Mouse (Mus musculus) erythroid progenitor cell, adult 5-6 weeks (primary cell): Measurements from ENCODE around the gene Sytl3. TPM values are rescaled to one million over a fixed set of nuclear protein-coding genes. Genes with fewer than 3 reads are reported as not detected.
"Not testable (repeated sequence)": the region's sequence is repeated elsewhere in the genome, so short reads cannot be mapped to it uniquely, and the experiment has no call there.

ENCODE experiments used
- ATAC-seq: replicated peaks from 2 replicates; pipeline ENCODE4 v1.8.0; 2016; ENCODE audit warnings: moderate number of reproducible peaks, mild to moderate bottlenecking, moderate TSS enrichment, inconsistent platforms; ENCODE audit not compliant: poor library complexity, low FRiP score, severe bottlenecking
- total RNA-seq, 2 experiments: library from RNA; stranded (forward) in 1 of 2; stranded (reverse) in 1 of 2; fragments of 150-400 nt in 1 of 2; fragments of 186-747, 209-891 nt in 1 of 2; gene quantifications; 2 replicates each; pipeline versions ENCODE4 v1.2.3 to v1.2.4; 2015 to 2017; ENCODE audit warnings: low replicate concordance in 2 of 2

Gene Sytl3
- total RNA-seq, 2 experiments from 2014 or later = 0.61 TPM; not detected in 1

GRCm38 (mm10) chr17:6644210-6644609, 14.7 kb upstream of the Sytl3 start:
- ATAC-seq = not testable (repeated sequence)

- ATAC-seq = not testable (repeated sequence)
These were observed 14.2 kb upstream of the Sytl3 start for GRCm38 (mm10) chr17:6644673-6645072.

DNA sequence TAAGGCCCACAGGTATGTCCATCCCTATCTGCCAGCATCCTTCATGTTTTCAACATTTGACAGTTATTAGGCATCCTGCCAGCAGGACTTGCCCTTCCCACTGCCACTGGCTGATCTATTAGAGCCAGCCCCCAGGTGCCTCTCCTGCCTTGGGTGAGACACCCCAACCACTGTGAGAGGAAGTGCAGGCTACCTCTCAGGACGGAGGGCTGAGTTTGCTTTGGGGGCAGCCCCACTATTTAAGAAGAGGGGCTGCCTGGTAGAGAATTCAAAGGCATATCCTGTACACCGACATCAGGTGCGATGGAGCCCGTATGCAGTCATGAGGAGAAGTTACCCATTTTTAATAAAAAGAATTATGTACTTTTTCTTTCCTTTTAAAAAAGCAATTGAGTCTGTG, 13.2 kb upstream of the Sytl3 start:
- ATAC-seq = not testable (repeated sequence)

GRCm38 (mm10) chr17:6646841-6647240, 12.1 kb upstream of the Sytl3 start:
- ATAC-seq = not testable (repeated sequence)

DNA sequence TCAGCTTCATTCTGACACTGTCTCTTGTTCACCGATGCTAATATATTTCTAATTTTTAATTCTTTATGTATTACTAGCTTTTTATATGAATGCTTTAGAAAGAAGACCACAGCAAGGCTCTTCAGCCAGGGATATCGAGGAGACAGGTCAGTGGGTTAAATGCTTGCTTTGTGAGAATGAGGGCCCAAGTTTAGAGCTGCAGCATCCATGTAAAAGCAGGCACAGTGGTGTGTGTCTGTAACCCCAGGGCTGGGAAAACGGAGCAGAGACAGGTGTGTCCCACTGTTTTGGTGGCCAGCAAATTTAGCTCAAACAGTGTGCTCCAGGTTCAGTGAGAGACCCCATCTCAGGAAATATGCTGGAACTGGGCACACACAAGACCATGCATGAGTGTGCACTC, 11.4 kb upstream of the Sytl3 start:
- not testable (repeated sequence) for ATAC-seq

DNA sequence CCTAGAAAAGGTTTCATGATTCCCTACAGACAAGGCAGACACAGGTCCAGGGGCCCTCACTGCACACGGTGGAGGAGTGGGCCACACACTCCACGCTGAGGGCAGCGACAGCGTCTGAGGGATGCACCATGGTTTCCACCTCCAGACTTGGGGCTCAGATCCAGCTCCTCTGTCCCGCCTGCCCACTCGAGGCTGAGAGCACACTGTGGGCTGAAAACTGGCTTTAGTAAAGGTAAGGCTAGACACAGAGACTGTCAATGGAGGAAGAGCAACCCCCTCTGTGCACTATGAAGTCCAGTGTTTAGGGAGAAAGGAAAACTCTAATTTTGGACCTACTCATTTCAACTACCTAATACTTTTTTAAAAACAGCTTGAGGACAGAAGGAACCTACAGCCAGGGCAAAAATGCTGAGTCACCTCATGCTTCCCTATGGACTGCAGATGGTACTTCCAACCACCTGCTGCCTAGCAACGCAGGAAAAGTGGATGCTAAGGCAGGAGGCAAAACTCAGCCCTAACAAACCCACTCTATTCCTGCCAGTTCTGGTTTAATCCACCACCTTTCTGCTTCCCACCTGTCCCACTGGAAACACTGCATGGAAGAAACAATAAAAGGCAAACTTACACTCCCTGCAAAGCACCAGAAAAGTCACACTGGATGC, 7.9 kb upstream of the Sytl3 start:
- ATAC-seq = not testable (repeated sequence)

- ATAC-seq = not testable (repeated sequence)
These were observed 5.4 kb upstream of the Sytl3 start for GRCm38 (mm10) chr17:6653341-6653946.

GRCm38 (mm10) chr17:6655087-6655511, 3.8 kb upstream of the Sytl3 start:
- peak; percentile 78 for ATAC-seq

DNA sequence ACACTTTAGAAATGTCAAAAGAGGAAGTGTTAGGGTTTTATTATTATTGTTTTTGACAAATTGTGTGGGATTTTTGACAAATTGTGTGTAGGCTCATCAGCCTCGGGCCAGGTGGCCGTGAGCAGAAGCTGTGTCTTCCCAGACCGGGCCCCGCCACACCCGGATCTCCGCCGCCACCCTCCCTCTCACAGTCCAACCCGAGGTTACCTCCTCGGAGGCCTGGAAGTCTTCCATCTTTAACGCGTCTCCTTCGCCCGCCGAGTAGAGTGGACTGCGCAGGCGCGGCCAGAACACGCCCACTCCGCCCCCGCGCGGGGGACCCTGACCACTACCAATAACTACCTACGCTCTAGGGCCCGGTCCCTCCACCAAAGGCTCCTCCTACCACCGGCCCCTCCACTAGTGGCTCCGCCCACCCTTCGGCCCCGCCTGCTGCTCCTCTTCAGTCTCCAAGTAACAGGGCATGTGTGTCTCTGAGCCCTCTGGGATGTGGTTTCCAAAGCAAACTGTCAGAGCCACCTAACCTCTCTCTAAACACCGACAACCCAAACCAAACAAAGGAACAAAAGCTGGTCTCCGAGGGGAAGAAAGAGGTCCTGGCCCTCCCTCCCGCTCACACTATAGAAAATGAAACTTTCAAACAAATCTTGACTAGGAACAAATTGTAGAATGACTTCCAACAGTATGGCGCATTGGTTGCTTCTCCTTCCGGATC, 3.2 kb upstream of the Sytl3 start, which contains the start of gene Dynlt1f:
Gene Dynlt1f, minus strand, starts transcription at position 334 of the 715 bp plus-strand sequence.
- ATAC-seq = peak; percentile 98

GRCm38 (mm10) chr17:6656471-6656870, 2.4 kb upstream of the Sytl3 start:
- ATAC-seq = not testable (repeated sequence)

DNA sequence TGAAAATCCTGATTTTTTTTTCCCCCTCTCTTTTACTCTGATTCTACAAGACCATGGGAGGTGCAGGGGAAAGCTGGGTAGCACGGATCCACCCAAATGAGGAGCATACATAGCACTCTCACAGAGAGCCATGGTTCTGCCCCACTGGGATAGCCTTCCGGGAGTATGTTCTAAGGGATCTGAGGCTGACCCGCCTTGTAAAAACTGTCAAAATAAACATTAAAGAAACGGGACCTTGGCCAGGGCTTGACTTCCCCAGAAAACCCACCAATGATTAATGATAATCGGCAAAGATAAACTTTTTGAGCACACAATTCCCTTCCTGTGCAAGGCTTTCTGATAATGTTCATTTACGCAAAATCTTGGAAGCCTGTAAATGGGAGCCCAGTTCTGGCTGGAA, 1.7 kb downstream of the Sytl3 start:
- not testable (repeated sequence) for ATAC-seq

- ATAC-seq = not testable (repeated sequence)
These were observed 2.4 kb downstream of the Sytl3 start for GRCm38 (mm10) chr17:6661093-6661816.

DNA sequence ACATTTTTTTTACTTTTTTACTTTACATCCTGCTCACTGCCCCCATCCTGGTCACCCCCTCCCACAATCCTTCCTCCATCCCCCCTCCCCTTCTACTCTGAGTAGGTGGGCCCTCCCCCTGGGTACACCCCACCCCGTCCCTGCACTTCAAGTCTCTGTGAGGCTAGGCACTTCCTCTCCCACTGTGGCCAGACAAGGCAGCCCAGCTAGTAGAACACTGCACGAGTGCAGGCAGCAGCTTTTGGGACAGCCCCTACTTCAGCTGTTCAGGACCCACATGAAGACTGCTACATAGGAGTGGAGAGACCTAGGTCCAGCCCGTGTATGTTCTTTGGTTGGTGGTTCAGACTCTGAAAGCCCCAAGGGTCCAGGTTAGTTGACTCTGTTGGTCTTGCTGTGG, 3.9 kb downstream of the Sytl3 start:
- not testable (repeated sequence) for ATAC-seq

DNA sequence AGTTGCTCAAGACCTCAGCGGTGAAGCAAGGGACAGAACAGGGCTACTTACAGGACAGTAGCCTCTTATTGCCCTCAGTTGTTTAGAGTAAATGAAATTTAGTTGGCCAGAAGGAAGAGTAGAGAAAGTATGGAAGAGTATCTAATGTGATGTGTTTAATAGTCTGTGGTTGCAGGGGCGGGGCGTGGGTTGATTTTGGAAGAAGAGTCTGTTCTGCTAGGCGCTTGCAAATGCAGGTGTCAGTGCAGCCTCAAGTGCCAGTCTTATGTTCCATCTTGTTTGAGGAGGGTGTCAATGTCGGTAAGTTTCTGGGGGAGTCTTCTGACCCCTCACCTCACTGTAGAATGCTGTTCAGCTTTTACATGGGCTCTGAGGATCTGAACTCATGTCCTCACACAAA, 6.5 kb downstream of the Sytl3 start:
- not testable (repeated sequence) for ATAC-seq

GRCm38 (mm10) chr17:6668522-6668921, 9.6 kb downstream of the Sytl3 start:
- ATAC-seq = not testable (repeated sequence)

GRCm38 (mm10) chr17:6674297-6674696, 15.4 kb downstream of the Sytl3 start:
- ATAC-seq = not testable (repeated sequence)

GRCm38 (mm10) chr17:6678063-6678462, 19.2 kb downstream of the Sytl3 start:
- not testable (repeated sequence) for ATAC-seq

DNA sequence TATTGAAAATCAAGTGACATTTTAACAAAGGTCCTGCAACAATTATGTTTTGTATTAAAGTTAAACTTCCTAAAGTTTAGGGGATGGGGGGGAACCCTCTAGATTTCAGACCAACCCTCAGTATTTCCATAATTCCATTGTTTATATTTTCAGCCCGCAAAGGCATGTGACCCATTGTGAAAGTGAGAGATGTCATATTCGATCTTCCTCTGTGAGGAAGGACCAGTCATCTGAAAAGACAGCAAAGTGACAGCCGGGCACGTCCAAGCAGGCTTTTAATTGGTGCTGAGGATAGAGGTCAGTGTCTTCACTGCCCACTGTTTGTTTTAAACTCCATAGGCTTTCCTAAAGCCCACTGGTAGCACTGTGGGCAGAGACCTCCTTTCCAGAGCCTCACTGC, 22.8 kb downstream of the Sytl3 start:
- ATAC-seq = not testable (repeated sequence)

DNA sequence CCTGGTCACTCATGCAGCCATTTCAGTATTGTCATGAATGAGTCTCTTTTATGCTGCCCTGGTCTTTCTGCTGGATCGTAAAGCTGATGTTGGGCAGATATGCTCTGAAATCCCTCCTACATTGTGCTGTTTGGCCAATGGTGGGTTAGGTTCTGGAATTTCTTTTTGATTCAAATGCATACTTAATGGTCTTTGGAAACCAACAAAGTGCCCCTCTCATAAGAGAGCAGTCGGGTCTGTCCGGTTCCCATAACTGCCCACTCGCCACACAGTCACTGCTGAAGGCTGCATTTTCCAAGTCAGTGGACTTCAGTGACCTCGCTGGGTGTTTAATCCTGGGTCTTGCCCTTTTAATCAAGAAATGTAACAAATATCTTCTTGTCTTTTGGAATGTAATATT, 24.8 kb downstream of the Sytl3 start:
- ATAC-seq = not testable (repeated sequence)
